Mouse (Mus musculus) thymus, postnatal 36 days (tissue): ENCODE results near the gene Trib2.

Experiments
- DNase-seq, 2 experiments: peaks; one replicate each; pipeline ENCODE4 v3.0.0; 2022; ENCODE audit warnings: mixed read lengths in 2 of 2

Trib2 gene

GRCm38 (mm10) chr12:15816740-15817178 is at the start of gene Trib2:
Gene Trib2, minus strand, starts transcription at chr12:15816922.
- DNase-seq = peak; percentile 95 to 96

- DNase-seq = no peak
Observed at GRCm38 (mm10) chr12:15858005-15858404, 41.3 kb upstream of the Trib2 start.

GRCm38 (mm10) chr12:15855891-15856290 is 39.2 kb upstream of the Trib2 start:
- no peak for DNase-seq

- no peak for DNase-seq
Observed at GRCm38 (mm10) chr12:15852781-15853180, 36.1 kb upstream of the Trib2 start.

GRCm38 (mm10) chr12:15852031-15852430 is 35.3 kb upstream of the Trib2 start:
- DNase-seq = no peak

- DNase-seq = no peak
Observed at GRCm38 (mm10) chr12:15850441-15850895, 33.7 kb upstream of the Trib2 start.

- no peak for DNase-seq
Observed at GRCm38 (mm10) chr12:15849861-15850294, 33.2 kb upstream of the Trib2 start.

- DNase-seq = no peak
Observed at GRCm38 (mm10) chr12:15848391-15848790, 31.7 kb upstream of the Trib2 start.

- no peak for DNase-seq
Observed at GRCm38 (mm10) chr12:15844701-15845100, 28.0 kb upstream of the Trib2 start.

- no peak for DNase-seq
Observed at GRCm38 (mm10) chr12:15840864-15841557, 24.3 kb upstream of the Trib2 start.

- DNase-seq = no peak
Observed at GRCm38 (mm10) chr12:15838201-15838600, 21.5 kb upstream of the Trib2 start.

- no peak for DNase-seq
Observed at GRCm38 (mm10) chr12:15837566-15837965, 20.8 kb upstream of the Trib2 start.

GRCm38 (mm10) chr12:15832674-15833052 is 15.9 kb upstream of the Trib2 start:
- DNase-seq = no peak

- no peak for DNase-seq
Observed at GRCm38 (mm10) chr12:15831941-15832673, 15.4 kb upstream of the Trib2 start.

- no peak for DNase-seq
Observed at GRCm38 (mm10) chr12:15830750-15831149, 14.0 kb upstream of the Trib2 start.

GRCm38 (mm10) chr12:15828815-15829398 is 12.2 kb upstream of the Trib2 start:
- no peak for DNase-seq

GRCm38 (mm10) chr12:15821019-15821418 is 4.3 kb upstream of the Trib2 start:
- DNase-seq = no peak

- peak in 1 of 2 experiments; percentile 30 for DNase-seq
Observed at GRCm38 (mm10) chr12:15817365-15817764, 643 bp upstream of the Trib2 start.

GRCm38 (mm10) chr12:15816254-15816605 is 492 bp downstream of the Trib2 start:
- DNase-seq = peak; percentile 76 to 80

GRCm38 (mm10) chr12:15815576-15816253 is 1.0 kb downstream of the Trib2 start:
- DNase-seq = peak; percentile 84 to 88

- peak; percentile 60 to 63 for DNase-seq
Observed at GRCm38 (mm10) chr12:15815170-15815575, 1.5 kb downstream of the Trib2 start.

GRCm38 (mm10) chr12:15814249-15815081 is 2.3 kb downstream of the Trib2 start:
- DNase-seq = peak; percentile 67
